Mouse (Mus musculus) neural tube, embryonic 13.5 days (tissue): ENCODE data around the gene Ankzf1. TPM values are rescaled to one million over a fixed set of nuclear protein-coding genes. Genes with fewer than 3 reads are reported as not detected.

Source experiments
- ATAC-seq: fragments of 200-750 bp; cut with Nextera tagmentation; 2 replicates; pipeline ENCODE4 v1.8.0; 2017; ENCODE audit warnings: low read depth, mild to moderate bottlenecking, moderate TSS enrichment, moderate library complexity
- H3K27ac ChIP-seq: fragments of 300-500 bp; sonication (generic); replicated peaks from 2 replicates; pipeline ENCODE4 v1.5.1; 2015; ENCODE audit warnings: moderate library complexity, mild to moderate bottlenecking, inconsistent platforms
- H3K27me3 ChIP-seq: fragments of 300-500 bp; sonication (generic); 2 replicates; pipeline ENCODE4 v1.6.1; 2015; ENCODE audit warnings: mild to moderate bottlenecking, inconsistent platforms
- H3K36me3 ChIP-seq: fragments of 300-500 bp; sonication (generic); 2 replicates; pipeline ENCODE4 v1.6.1; 2015; ENCODE audit warnings: mild to moderate bottlenecking, inconsistent platforms
- H3K4me1 ChIP-seq: fragments of 300-500 bp; sonication (generic); replicated peaks from 2 replicates; pipeline ENCODE4 v1.6.1; 2015; ENCODE audit warnings: inconsistent platforms
- H3K4me2 ChIP-seq: fragments of 300-500 bp; sonication (generic); 2 replicates; pipeline ENCODE4 v1.6.1; 2015; ENCODE audit warnings: inconsistent platforms, mild to moderate bottlenecking, moderate library complexity
- H3K4me3 ChIP-seq: fragments of 300-500 bp; sonication (generic); 2 replicates; pipeline ENCODE4 v1.5.1; 2015; ENCODE audit warnings: mild to moderate bottlenecking, inconsistent platforms
- H3K9ac ChIP-seq: fragments of 300-500 bp; sonication (generic); 2 replicates; pipeline ENCODE4 v1.6.1; 2015; ENCODE audit warnings: moderate library complexity, mild to moderate bottlenecking, inconsistent platforms
- H3K9me3 ChIP-seq: fragments of 300-500 bp; sonication (generic); 2 replicates; pipeline ENCODE4 v1.6.1; 2016; ENCODE audit warnings: inconsistent platforms
- WGBS: fragments of 180-500 bp; shearing (Covaris S2); methylation state at CpG from one replicate; pipeline ENCODE4 v1.1.7; 2015; 5-methylcytosine and 5-hydroxymethylcytosine counted together
- polyA plus RNA-seq: library from polyadenylated mRNA; unstranded; fragments of >200 nt; fragmentation: Nextera tagmentation; extraction: Ambion mirVana; gene quantifications from 2 replicates; pipeline ENCODE4 v1.2.1, GENCODE M21; 2015

Gene Ankzf1
- polyA plus RNA-seq, 1 experiment from 2014 or later = 22.2 TPM

- Histone ChIP-seq H3K27me3 (no peaks in the 10 kb centered on the region), H3K27ac (peak overlapping the region; percentile 89), H3K36me3 (peaks cover 51% of the 10 kb centered on the region), H3K9ac (peak overlapping the region; percentile 81), H3K9me3 (no peaks in the 10 kb centered on the region), H3K4me3 (peak overlapping the region; percentile 67), H3K4me2 (peak overlapping the region; percentile 99), H3K4me1 (peaks cover 33% of the 10 kb centered on the region)
- WGBS = under 1% methylated on average over 19 of the region's 19 CpGs
- ATAC-seq = peak; percentile 32
These were observed 501 bp downstream of the Ankzf1 start for GRCm38 (mm10) chr1:75192452-75192851.

- 94% methylated on average over 1 of the region's 1 CpGs for WGBS
- H3K27me3 ChIP-seq = no peaks in the 10 kb centered on the region
- no peak overlapping the region for H3K9ac ChIP-seq
- H3K27ac ChIP-seq = no peak overlapping the region
- H3K36me3 ChIP-seq = peaks cover 46% of the 10 kb centered on the region
- no peak for ATAC-seq
- H3K4me3 ChIP-seq = no peak overlapping the region
- H3K9me3 ChIP-seq = no peaks in the 10 kb centered on the region
- no peaks in the 10 kb centered on the region for H3K4me1 ChIP-seq
- H3K4me2 ChIP-seq = no peak overlapping the region
These were observed 9.3 kb downstream of the Ankzf1 start for GRCm38 (mm10) chr1:75201236-75201635.

GRCm38 (mm10) chr1:75208967-75209678, 17.2 kb downstream of the Ankzf1 start:
- Histone ChIP-seq H3K36me3 (peaks cover 23% of the 10 kb centered on the region), H3K4me3 (peak overlapping the region; percentile 93), H3K4me1 (peaks cover 45% of the 10 kb centered on the region), H3K9ac (peak overlapping the region; percentile 60), H3K27ac (no peak overlapping the region), H3K4me2 (peak overlapping the region; percentile 96), H3K27me3 (peaks cover 12% of the 10 kb centered on the region), H3K9me3 (no peaks in the 10 kb centered on the region)
- no peak for ATAC-seq
- WGBS = 14% methylated on average over 34 of the region's 34 CpGs

- Histone ChIP-seq H3K27ac (0 out of 2 replicates have a peak within 1 kb of the TSS, but pooled peaks have one; percentile 25), H3K9me3 (no peaks in the 10 kb centered on the region), H3K4me1 (peaks cover 45% of the 10 kb centered on the region), H3K27me3 (peaks cover 12% of the 10 kb centered on the region), H3K4me2 (peak within 1 kb of the TSS; percentile 96), H3K4me3 (peak within 1 kb of the TSS; percentile 93), H3K9ac (peak within 1 kb of the TSS; percentile 96), H3K36me3 (peaks cover 36% of the 10 kb centered on the region)
- 6% methylated on average over 42 of the region's 42 CpGs for WGBS
- peak; percentile 94 for ATAC-seq
These were observed 18.5 kb downstream of the Ankzf1 start, which contains the start of the genes Glb1l and Stk16 for GRCm38 (mm10) chr1:75210136-75211087. Glb1l (minus strand) TSS chr1:75210813. Stk16 (plus strand) TSS chr1:75210838.

GRCm38 (mm10) chr1:75211141-75211708, 19.3 kb downstream of the Ankzf1 start:
- Histone ChIP-seq H3K4me3 (peak overlapping the region; percentile 93), H3K4me1 (peaks cover 45% of the 10 kb centered on the region), H3K9me3 (no peaks in the 10 kb centered on the region), H3K9ac (peak overlapping the region; percentile 96), H3K27ac (no peak overlapping the region), H3K36me3 (peaks cover 43% of the 10 kb centered on the region), H3K4me2 (peak overlapping the region; percentile 96), H3K27me3 (peaks cover 17% of the 10 kb centered on the region)
- peak; percentile 23 for ATAC-seq
- WGBS = 13% methylated on average over 17 of the region's 17 CpGs

- H3K4me1 ChIP-seq = peaks cover 45% of the 10 kb centered on the region
- H3K36me3 ChIP-seq = peaks cover 43% of the 10 kb centered on the region
- peak overlapping the region; percentile 17; the same call in 1 of the 2 replicates for H3K9ac ChIP-seq
- 84% methylated on average over 4 of the region's 4 CpGs for WGBS
- no peak overlapping the region for H3K4me3 ChIP-seq
- H3K4me2 ChIP-seq = no peak overlapping the region
- H3K27me3 ChIP-seq = peaks cover 31% of the 10 kb centered on the region
- no peak for ATAC-seq
- no peak overlapping the region for H3K27ac ChIP-seq
- no peaks in the 10 kb centered on the region for H3K9me3 ChIP-seq
These were observed 20.6 kb downstream of the Ankzf1 start for GRCm38 (mm10) chr1:75212542-75212941.

GRCm38 (mm10) chr1:75213096-75213495, 21.1 kb downstream of the Ankzf1 start:
- Histone ChIP-seq H3K9ac (peak overlapping the region; percentile 17; the same call in 1 of the 2 replicates), H3K27ac (no peak overlapping the region), H3K27me3 (peaks cover 36% of the 10 kb centered on the region), H3K4me2 (no peak overlapping the region), H3K9me3 (no peaks in the 10 kb centered on the region), H3K36me3 (peaks cover 43% of the 10 kb centered on the region), H3K4me1 (peaks cover 46% of the 10 kb centered on the region), H3K4me3 (no peak overlapping the region)
- no peak for ATAC-seq
- WGBS = 92% methylated on average over 7 of the region's 7 CpGs

GRCm38 (mm10) chr1:75214442-75214841, 22.5 kb downstream of the Ankzf1 start:
- no peak overlapping the region for H3K4me3 ChIP-seq
- WGBS = 76% methylated on average over 2 of the region's 2 CpGs
- H3K36me3 ChIP-seq = peaks cover 43% of the 10 kb centered on the region
- no peak overlapping the region for H3K9ac ChIP-seq
- H3K27ac ChIP-seq = no peak overlapping the region
- H3K4me2 ChIP-seq = no peak overlapping the region
- peaks cover 48% of the 10 kb centered on the region for H3K4me1 ChIP-seq
- peaks cover 42% of the 10 kb centered on the region for H3K27me3 ChIP-seq
- no peak for ATAC-seq
- H3K9me3 ChIP-seq = no peaks in the 10 kb centered on the region

GRCm38 (mm10) chr1:75214886-75215285, 22.9 kb downstream of the Ankzf1 start:
- WGBS = 74% methylated on average over 5 of the region's 5 CpGs

GRCm38 (mm10) chr1:75215785-75216184, 23.8 kb downstream of the Ankzf1 start:
- no peak overlapping the region for H3K9ac ChIP-seq
- H3K36me3 ChIP-seq = peaks cover 43% of the 10 kb centered on the region
- no peak overlapping the region for H3K27ac ChIP-seq
- no peak overlapping the region for H3K4me2 ChIP-seq
- H3K4me3 ChIP-seq = no peak overlapping the region
- peaks cover 51% of the 10 kb centered on the region for H3K27me3 ChIP-seq
- peaks cover 43% of the 10 kb centered on the region for H3K4me1 ChIP-seq
- no peaks in the 10 kb centered on the region for H3K9me3 ChIP-seq
- no peak for ATAC-seq
- WGBS = 92% methylated on average over 9 of the region's 9 CpGs

More at GRCm38 (mm10) chr1:75214886-75215285, 22.9 kb downstream of the Ankzf1 start:
- no peak overlapping the region for H3K4me2 ChIP-seq
- peaks cover 48% of the 10 kb centered on the region for H3K4me1 ChIP-seq
- no peak overlapping the region for H3K9ac ChIP-seq
- no peak overlapping the region for H3K27ac ChIP-seq
- H3K27me3 ChIP-seq = peaks cover 42% of the 10 kb centered on the region
- H3K36me3 ChIP-seq = peaks cover 43% of the 10 kb centered on the region
- no peak for ATAC-seq
- no peak overlapping the region for H3K4me3 ChIP-seq
- H3K9me3 ChIP-seq = no peaks in the 10 kb centered on the region

GRCm38 (mm10) chr1:75216797-75217585, 25.0 kb downstream of the Ankzf1 start:
- H3K4me2 ChIP-seq = no peak overlapping the region
- H3K4me1 ChIP-seq = peaks cover 34% of the 10 kb centered on the region
- no peak overlapping the region for H3K27ac ChIP-seq
- no peak overlapping the region for H3K4me3 ChIP-seq
- H3K27me3 ChIP-seq = peaks cover 63% of the 10 kb centered on the region
- WGBS = 79% methylated on average over 13 of the region's 13 CpGs
- no peak overlapping the region for H3K9ac ChIP-seq
- H3K36me3 ChIP-seq = peaks cover 41% of the 10 kb centered on the region
- no peaks in the 10 kb centered on the region for H3K9me3 ChIP-seq
- no peak for ATAC-seq
